Mouse (Mus musculus): ENCODE measurements around the gene Pipox. TPM values are rescaled to one million over a fixed set of nuclear protein-coding genes. Genes with fewer than 3 reads are reported as not detected.

The Pipox gene
- polyA plus RNA-seq, 1 experiment from 2014 or later = 45.7 TPM

- H3K27me3 ChIP-seq (replicated peaks; ENCODE audit: control insufficient read depth, insufficient read depth, low read length) = no peaks in the 10 kb centered on the region
- H3K36me3 ChIP-seq (ENCODE audit: control insufficient read depth, insufficient read depth) = peaks cover 24% of the 10 kb centered on the region
- TF ChIP-seq CTCF (IDR thresholded peaks at IDR 0.05; ENCODE audit: low read depth) = no peak
- no peak overlapping the region for H3K27ac ChIP-seq (ENCODE audit: low read depth, low read length)
- 34% methylated on average over 12 of the region's 12 CpGs for WGBS
- no peaks in the 10 kb centered on the region for H3K4me1 ChIP-seq (replicated peaks; ENCODE audit: control insufficient read depth, insufficient read depth, low read length)
- H3K9ac ChIP-seq (ENCODE audit: low read depth, low read length) = no peak overlapping the region
- no peak for ATAC-seq
- no peak overlapping the region for H3K4me2 ChIP-seq (replicated peaks; ENCODE audit: low read depth)
- H3K4me3 ChIP-seq (ENCODE audit: low read depth, low read length) = no peak overlapping the region
- H3K9me3 ChIP-seq (ENCODE audit: control insufficient read depth) = no peaks in the 10 kb centered on the region
Observed at GRCm38 (mm10) chr11:77867419-77868083, 26.3 kb downstream of the Pipox start.

- Histone ChIP-seq H3K36me3 (ENCODE audit: control insufficient read depth, insufficient read depth) (peaks cover 39% of the 10 kb centered on the region), H3K4me1 (replicated peaks; ENCODE audit: control insufficient read depth, insufficient read depth, low read length) (no peaks in the 10 kb centered on the region), H3K27ac (ENCODE audit: low read depth, low read length) (no peak overlapping the region), H3K9ac (ENCODE audit: low read depth, low read length) (no peak overlapping the region), H3K4me2 (replicated peaks; ENCODE audit: low read depth) (no peak overlapping the region), H3K4me3 (ENCODE audit: low read depth, low read length) (no peak overlapping the region), H3K27me3 (replicated peaks; ENCODE audit: control insufficient read depth, insufficient read depth, low read length) (no peaks in the 10 kb centered on the region), H3K9me3 (ENCODE audit: control insufficient read depth) (no peaks in the 10 kb centered on the region)
- TF ChIP-seq CTCF (IDR thresholded peaks at IDR 0.05; ENCODE audit: low read depth) = no peak
- whole genome bisulfite sequencing = 76% methylated on average over 12 of the region's 12 CpGs
- ATAC-seq = no peak
Observed at GRCm38 (mm10) chr11:77864771-77865170, 29.1 kb downstream of the Pipox start.

- 76% methylated on average over 7 of the region's 7 CpGs for WGBS
- no peak for ATAC-seq
- Histone ChIP-seq H3K4me2 (replicated peaks; ENCODE audit: low read depth) (no peak overlapping the region), H3K4me1 (replicated peaks; ENCODE audit: control insufficient read depth, insufficient read depth, low read length) (no peaks in the 10 kb centered on the region), H3K27me3 (replicated peaks; ENCODE audit: control insufficient read depth, insufficient read depth, low read length) (no peaks in the 10 kb centered on the region), H3K9me3 (ENCODE audit: control insufficient read depth) (no peaks in the 10 kb centered on the region), H3K4me3 (ENCODE audit: low read depth, low read length) (no peak overlapping the region), H3K36me3 (ENCODE audit: control insufficient read depth, insufficient read depth) (peaks cover 56% of the 10 kb centered on the region), H3K9ac (ENCODE audit: low read depth, low read length) (no peak overlapping the region), H3K27ac (ENCODE audit: low read depth, low read length) (no peak overlapping the region)
- no peak for TF ChIP-seq CTCF (IDR thresholded peaks at IDR 0.05; ENCODE audit: low read depth)
Observed at GRCm38 (mm10) chr11:77862887-77863286, 31.0 kb downstream of the Pipox start.

GRCm38 (mm10) chr11:77860947-77861346 is 32.9 kb downstream of the Pipox start:
- no peak overlapping the region for H3K4me2 ChIP-seq (replicated peaks; ENCODE audit: low read depth)
- H3K36me3 ChIP-seq (ENCODE audit: control insufficient read depth, insufficient read depth) = peaks cover 61% of the 10 kb centered on the region
- H3K27me3 ChIP-seq (replicated peaks; ENCODE audit: control insufficient read depth, insufficient read depth, low read length) = no peaks in the 10 kb centered on the region
- H3K27ac ChIP-seq (ENCODE audit: low read depth, low read length) = no peak overlapping the region
- H3K9me3 ChIP-seq (ENCODE audit: control insufficient read depth) = no peaks in the 10 kb centered on the region
- no peak overlapping the region for H3K9ac ChIP-seq (ENCODE audit: low read depth, low read length)
- ATAC-seq = no peak
- no peaks in the 10 kb centered on the region for H3K4me1 ChIP-seq (replicated peaks; ENCODE audit: control insufficient read depth, insufficient read depth, low read length)
- H3K4me3 ChIP-seq (ENCODE audit: low read depth, low read length) = no peak overlapping the region
- TF ChIP-seq CTCF (IDR thresholded peaks at IDR 0.05; ENCODE audit: low read depth) = no peak
- 80% methylated on average over 9 of the region's 9 CpGs for WGBS

- Histone ChIP-seq H3K27me3 (replicated peaks; ENCODE audit: control insufficient read depth, insufficient read depth, low read length) (no peaks in the 10 kb centered on the region), H3K4me2 (replicated peaks; ENCODE audit: low read depth) (no peak overlapping the region), H3K4me3 (ENCODE audit: low read depth, low read length) (no peak overlapping the region), H3K9me3 (ENCODE audit: control insufficient read depth) (no peaks in the 10 kb centered on the region), H3K9ac (ENCODE audit: low read depth, low read length) (no peak overlapping the region), H3K4me1 (replicated peaks; ENCODE audit: control insufficient read depth, insufficient read depth, low read length) (no peaks in the 10 kb centered on the region), H3K27ac (ENCODE audit: low read depth, low read length) (no peak overlapping the region), H3K36me3 (ENCODE audit: control insufficient read depth, insufficient read depth) (peaks cover 63% of the 10 kb centered on the region)
- WGBS = 74% methylated on average over 9 of the region's 9 CpGs
- TF ChIP-seq CTCF (IDR thresholded peaks at IDR 0.05; ENCODE audit: low read depth) = no peak
- ATAC-seq = no peak
Observed at GRCm38 (mm10) chr11:77858589-77858988, 35.3 kb downstream of the Pipox start.

GRCm38 (mm10) chr11:77857089-77857488 is 36.8 kb downstream of the Pipox start:
- H3K4me2 ChIP-seq (replicated peaks; ENCODE audit: low read depth) = no peak overlapping the region
- peaks cover 76% of the 10 kb centered on the region for H3K36me3 ChIP-seq (ENCODE audit: control insufficient read depth, insufficient read depth)
- no peaks in the 10 kb centered on the region for H3K4me1 ChIP-seq (replicated peaks; ENCODE audit: control insufficient read depth, insufficient read depth, low read length)
- TF ChIP-seq CTCF (IDR thresholded peaks at IDR 0.05; ENCODE audit: low read depth) = no peak
- H3K27ac ChIP-seq (ENCODE audit: low read depth, low read length) = no peak overlapping the region
- ATAC-seq = no peak
- 92% methylated on average over 6 of the region's 6 CpGs for WGBS
- no peaks in the 10 kb centered on the region for H3K27me3 ChIP-seq (replicated peaks; ENCODE audit: control insufficient read depth, insufficient read depth, low read length)
- no peaks in the 10 kb centered on the region for H3K9me3 ChIP-seq (ENCODE audit: control insufficient read depth)
- H3K9ac ChIP-seq (ENCODE audit: low read depth, low read length) = no peak overlapping the region
- no peak overlapping the region for H3K4me3 ChIP-seq (ENCODE audit: low read depth, low read length)

Measured in intestine, postnatal 0 days (tissue).